Mouse (Mus musculus) neural tube, embryonic 15.5 days (tissue): ENCODE data around the gene Cpsf2. TPM values are rescaled to one million over a fixed set of nuclear protein-coding genes. Genes with fewer than 3 reads are reported as not detected.
"Not testable (repeated sequence)": the region's sequence is repeated elsewhere in the genome, so short reads cannot be mapped to it uniquely, and the experiment has no call there.

Experiments
- ATAC-seq: fragments of 200-750 bp; cut with Nextera tagmentation; 2 replicates; pipeline ENCODE4 v1.8.0; 2017; ENCODE audit warnings: mild to moderate bottlenecking, moderate TSS enrichment, moderate library complexity; ENCODE audit not compliant: low FRiP score
- H3K27ac ChIP-seq: fragments of 300-500 bp; sonication (generic); replicated peaks from 2 replicates; pipeline ENCODE4 v1.5.1; 2015; ENCODE audit warnings: mild to moderate bottlenecking, inconsistent platforms
- H3K27me3 ChIP-seq: fragments of 300-500 bp; sonication (generic); replicated peaks from 2 replicates; pipeline ENCODE4 v1.6.1; 2015; ENCODE audit warnings: inconsistent platforms
- H3K36me3 ChIP-seq: fragments of 300-500 bp; sonication (generic); 2 replicates; pipeline ENCODE4 v1.6.1; 2015; ENCODE audit warnings: inconsistent platforms
- H3K4me1 ChIP-seq: fragments of 300-500 bp; sonication (generic); 2 replicates; pipeline ENCODE4 v1.6.1; 2015; ENCODE audit warnings: inconsistent platforms
- H3K4me2 ChIP-seq: fragments of 300-500 bp; sonication (generic); 2 replicates; pipeline ENCODE4 v1.6.1; 2015; ENCODE audit warnings: inconsistent platforms, mild to moderate bottlenecking, moderate library complexity
- H3K4me3 ChIP-seq: fragments of 300-500 bp; sonication (generic); replicated peaks from 2 replicates; pipeline ENCODE4 v1.5.1; 2015; ENCODE audit warnings: mild to moderate bottlenecking, inconsistent platforms
- H3K9ac ChIP-seq: fragments of 300-500 bp; sonication (generic); replicated peaks from 2 replicates; pipeline ENCODE4 v1.6.1; 2015; ENCODE audit warnings: mild to moderate bottlenecking, inconsistent platforms
- H3K9me3 ChIP-seq: fragments of 300-500 bp; sonication (generic); replicated peaks from 2 replicates; pipeline ENCODE4 v1.6.1; 2016; ENCODE audit warnings: inconsistent platforms
- WGBS: fragments of 180-500 bp; shearing (Covaris S2); methylation state at CpG from one replicate; pipeline ENCODE4 v1.1.7; 2015; ENCODE audit warnings: mixed read lengths; 5-methylcytosine and 5-hydroxymethylcytosine counted together
- polyA plus RNA-seq: library from polyadenylated mRNA; unstranded; fragments of >200 nt; fragmentation: Nextera tagmentation; extraction: Ambion mirVana; gene quantifications from 2 replicates; pipeline ENCODE4 v1.2.1, GENCODE M21; 2015

Gene Cpsf2
- polyA plus RNA-seq, result 28.9 and 29.0 TPM in 2 replicates

GRCm38 (mm10) chr12:101975601-101976571 is at the start of gene Cpsf2:
Gene Cpsf2 (plus strand): TSS chr12:101975988.
- Histone ChIP-seq H3K4me3 (peak within 1 kb of the TSS; percentile 86), H3K4me2 (peak within 1 kb of the TSS; percentile 73), H3K36me3 (no peaks in the 10 kb centered on the region), H3K9ac (peak within 1 kb of the TSS; percentile 90), H3K27me3 (no peaks in the 10 kb centered on the region), H3K9me3 (no peaks in the 10 kb centered on the region), H3K27ac (peak within 1 kb of the TSS; percentile 95), H3K4me1 (peaks cover 29% of the 10 kb centered on the region)
- peak; percentile 98 for ATAC-seq
- under 1% methylated on average over 77 of the region's 77 CpGs for WGBS

GRCm38 (mm10) chr12:101928423-101928822 is 47.4 kb upstream of the Cpsf2 start:
- no peaks in the 10 kb centered on the region for H3K9me3 ChIP-seq
- no peak overlapping the region for H3K9ac ChIP-seq
- no peak for ATAC-seq
- no peak overlapping the region for H3K4me3 ChIP-seq
- peaks cover 82% of the 10 kb centered on the region for H3K36me3 ChIP-seq
- H3K27ac ChIP-seq, result no peak overlapping the region
- H3K27me3 ChIP-seq, result no peaks in the 10 kb centered on the region
- H3K4me1 ChIP-seq, result no peaks in the 10 kb centered on the region
- WGBS, result 88% methylated on average over 1 of the region's 1 CpGs
- H3K4me2 ChIP-seq, result no peak overlapping the region

- peaks cover 67% of the 10 kb centered on the region for H3K36me3 ChIP-seq
- no peak overlapping the region for H3K4me2 ChIP-seq
- over 99% methylated on average over 3 of the region's 3 CpGs for WGBS
- H3K9me3 ChIP-seq, result no peaks in the 10 kb centered on the region
- H3K27me3 ChIP-seq, result no peaks in the 10 kb centered on the region
- no peak for ATAC-seq
- H3K4me3 ChIP-seq, result no peak overlapping the region
- H3K27ac ChIP-seq, result no peak overlapping the region
- no peaks in the 10 kb centered on the region for H3K4me1 ChIP-seq
- no peak overlapping the region for H3K9ac ChIP-seq
Measured at GRCm38 (mm10) chr12:101935223-101935622, 40.6 kb upstream of the Cpsf2 start.

GRCm38 (mm10) chr12:101937572-101937971 is 38.2 kb upstream of the Cpsf2 start:
- no peak overlapping the region for H3K27ac ChIP-seq
- ATAC-seq, result no peak
- no peak overlapping the region for H3K4me2 ChIP-seq
- H3K36me3 ChIP-seq, result peaks cover 66% of the 10 kb centered on the region
- 87% methylated on average over 7 of the region's 7 CpGs for WGBS
- no peaks in the 10 kb centered on the region for H3K27me3 ChIP-seq
- no peaks in the 10 kb centered on the region for H3K9me3 ChIP-seq
- no peaks in the 10 kb centered on the region for H3K4me1 ChIP-seq
- no peak overlapping the region for H3K4me3 ChIP-seq
- H3K9ac ChIP-seq, result no peak overlapping the region

GRCm38 (mm10) chr12:101947986-101948385 is 27.8 kb upstream of the Cpsf2 start:
- no peak overlapping the region for H3K4me3 ChIP-seq
- H3K4me2 ChIP-seq, result no peak overlapping the region
- no peak overlapping the region for H3K27ac ChIP-seq
- H3K27me3 ChIP-seq, result no peaks in the 10 kb centered on the region
- H3K9ac ChIP-seq, result no peak overlapping the region
- WGBS, result 83% methylated on average over 8 of the region's 8 CpGs
- no peaks in the 10 kb centered on the region for H3K9me3 ChIP-seq
- no peak for ATAC-seq
- no peaks in the 10 kb centered on the region for H3K4me1 ChIP-seq
- peaks cover 29% of the 10 kb centered on the region for H3K36me3 ChIP-seq

GRCm38 (mm10) chr12:101948801-101949200 is 27.0 kb upstream of the Cpsf2 start:
- H3K4me3 ChIP-seq, result no peak overlapping the region
- H3K9me3 ChIP-seq, result no peaks in the 10 kb centered on the region
- no peaks in the 10 kb centered on the region for H3K27me3 ChIP-seq
- no peaks in the 10 kb centered on the region for H3K4me1 ChIP-seq
- H3K27ac ChIP-seq, result no peak overlapping the region
- ATAC-seq, result no peak
- H3K36me3 ChIP-seq, result peaks cover 25% of the 10 kb centered on the region
- H3K4me2 ChIP-seq, result no peak overlapping the region
- 69% methylated on average over 4 of the region's 4 CpGs for WGBS
- H3K9ac ChIP-seq, result no peak overlapping the region

- not testable (repeated sequence) for H3K27ac ChIP-seq, H3K27me3 ChIP-seq, H3K36me3 ChIP-seq, H3K9me3 ChIP-seq, H3K9ac ChIP-seq, H3K4me3 ChIP-seq, ATAC-seq, H3K4me2 ChIP-seq
- peaks cover 16% of the 10 kb centered on the region for H3K4me1 ChIP-seq
- 98% methylated on average over 8 of the region's 8 CpGs for WGBS
Measured at GRCm38 (mm10) chr12:101955821-101956220, 20.0 kb upstream of the Cpsf2 start.

GRCm38 (mm10) chr12:101957079-101957941 is 18.5 kb upstream of the Cpsf2 start:
- H3K4me3 ChIP-seq, result peak overlapping the region; percentile 91
- H3K27me3 ChIP-seq, result no peaks in the 10 kb centered on the region
- H3K4me2 ChIP-seq, result peak overlapping the region; percentile 68
- no peak; the same call in 1 of the 2 replicates for ATAC-seq
- H3K9ac ChIP-seq, result peak overlapping the region; percentile 83
- 14% methylated on average over 26 of the region's 26 CpGs for WGBS
- H3K9me3 ChIP-seq, result no peaks in the 10 kb centered on the region
- peak overlapping the region; percentile 80 for H3K27ac ChIP-seq
- no peaks in the 10 kb centered on the region for H3K36me3 ChIP-seq
- peaks cover 16% of the 10 kb centered on the region for H3K4me1 ChIP-seq

GRCm38 (mm10) chr12:101957942-101958544 is 17.7 kb upstream of the Cpsf2 start, which contains the start of gene Atxn3:
Gene Atxn3 (minus strand): TSS chr12:101958246.
- H3K4me1 ChIP-seq, result peaks cover 16% of the 10 kb centered on the region
- 0% methylated on average over 37 of the region's 54 CpGs for WGBS
- H3K9ac ChIP-seq, result peak within 1 kb of the TSS; percentile 83
- H3K4me2 ChIP-seq, result peak within 1 kb of the TSS; percentile 68
- H3K9me3 ChIP-seq, result no peaks in the 10 kb centered on the region
- no peaks in the 10 kb centered on the region for H3K36me3 ChIP-seq
- peak within 1 kb of the TSS; percentile 80 for H3K27ac ChIP-seq
- peak within 1 kb of the TSS; percentile 91 for H3K4me3 ChIP-seq
- peak; percentile 100 for ATAC-seq
- no peaks in the 10 kb centered on the region for H3K27me3 ChIP-seq

GRCm38 (mm10) chr12:101958556-101958955 is 17.2 kb upstream of the Cpsf2 start:
- Histone ChIP-seq H3K9ac (no peak overlapping the region), H3K4me2 (peak overlapping the region; percentile 68), H3K36me3 (no peaks in the 10 kb centered on the region), H3K4me3 (peak overlapping the region; percentile 91), H3K4me1 (peaks cover 16% of the 10 kb centered on the region), H3K27me3 (no peaks in the 10 kb centered on the region), H3K27ac (no peak overlapping the region), H3K9me3 (no peaks in the 10 kb centered on the region)
- 58% methylated on average over 9 of the region's 9 CpGs for WGBS
- peak; percentile 9; the same call in 1 of the 2 replicates for ATAC-seq
